Comparison of ENCODE assay signal across 19 mouse cellular contexts in the genomic region with DNA sequence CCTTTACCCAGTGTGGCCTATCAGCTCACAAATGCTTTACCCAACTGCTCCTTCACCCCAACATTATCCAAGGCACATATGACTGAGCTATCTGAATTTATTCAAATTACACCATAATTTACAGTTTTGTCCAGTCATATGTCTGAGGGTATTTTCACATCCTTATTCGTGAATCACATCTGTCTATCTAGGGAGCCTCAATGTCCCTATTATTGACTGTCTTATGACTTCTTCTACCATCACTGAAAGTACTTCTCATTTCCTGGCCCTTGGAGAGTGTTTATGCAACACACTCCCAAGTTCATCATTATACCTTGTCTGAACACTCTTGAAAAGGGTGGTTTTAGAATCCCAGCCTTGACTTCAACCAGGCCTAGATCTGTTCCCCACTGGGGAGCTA.
A peak's percentile ranks its signal among the peaks of the same experiment; 100 is the strongest.
DNase-seq lines count a peak whose midpoint lies in the region; ATAC-seq lines count a peak whose summit lies in the region.
"Had no signal": no experiment of that assay in that cellular context is flagged by ENCODE, and none has a peak within 500 bp of the region (broad histone marks: within the 10 kb centered on the region; RNA-seq: fewer than 3 reads in every experiment).

No protein-coding gene starts in this region.

- DNase-seq in lung, postnatal 4 days = no peak
- no peak for DNase-seq in frontal cortex, postnatal 14 days (ENCODE audit: low spot score in 2 of 2)
- no peak for DNase-seq in embryo, embryonic 9.5 days (ENCODE audit: extremely low spot score)
- DNase-seq: adrenal gland, adult 2 months; adrenal gland, adult 8-10 months; adrenal gland, postnatal 10 days; adrenal gland, postnatal 14 days; adrenal gland, postnatal 25 days; adrenal gland, postnatal 36 days; B cell, adult 2 months; cerebellum, adult 11 months; cerebellum, adult 11-12 months; cerebellum, adult 18-20 months had no signal

- ATAC-seq in granulocyte monocyte progenitor cell, adult 5-6 weeks (replicated peaks; ENCODE audit: poor library complexity, severe bottlenecking) = peak; percentile 84
- 0 out of 2 replicates have a peak, but pooled peaks have one; percentile 12 for ATAC-seq in megakaryocyte, adult 5-6 weeks (ENCODE audit: poor library complexity, severe bottlenecking)
- ATAC-seq in megakaryocyte progenitor cell, adult 5-6 weeks (replicated peaks; ENCODE audit: poor library complexity) = peak; percentile 69
- ATAC-seq: activated CD4-positive, CD25-positive, alpha-beta regulatory T cell, adult 4 months; CD4-positive, CD25-positive, alpha-beta regulatory T cell, adult 4 months; Patski had no signal

Comparison
In these comparisons a context has a peak if more than half of its experiments do, and no peak if none do; other contexts are left out.
1. ATAC-seq: peak in every context shown above with its lines; median percentile 84 in granulocyte monocyte progenitor cell, adult 5-6 weeks; 69 in megakaryocyte progenitor cell, adult 5-6 weeks; 12 in megakaryocyte, adult 5-6 weeks.